Mouse (Mus musculus): ENCODE results near the gene Dcst1. TPM values are rescaled to one million over a fixed set of nuclear protein-coding genes. Genes with fewer than 3 reads are reported as not detected.

Gene Dcst1
- total RNA-seq, 2 experiments from 2014 or later, result not detected

GRCm38 (mm10) chr3:89305105-89305504 lies 59.9 kb downstream of the Dcst1 start:
- DNase-seq (ENCODE audit: low spot score in 2 of 2), result no peak
- H3K4me3 ChIP-seq, result no peak overlapping the region
- TF ChIP-seq CTCF (conservative IDR thresholded peaks at IDR 0.05), result no peak
- no peak overlapping the region for H3K27ac ChIP-seq

GRCm38 (mm10) chr3:89304440-89304839 lies 60.6 kb downstream of the Dcst1 start:
- Histone ChIP-seq H3K4me3 (no peak overlapping the region), H3K27ac (no peak overlapping the region)
- no peak for DNase-seq (ENCODE audit: low spot score in 2 of 2)
- TF ChIP-seq CTCF (conservative IDR thresholded peaks at IDR 0.05), result no peak

GRCm38 (mm10) chr3:89300514-89300913 lies 64.5 kb downstream of the Dcst1 start:
- DNase-seq (ENCODE audit: low spot score in 2 of 2), result no peak
- H3K27ac ChIP-seq, result no peak overlapping the region
- TF ChIP-seq CTCF (conservative IDR thresholded peaks at IDR 0.05), result peak; percentile 59
- H3K4me3 ChIP-seq, result no peak overlapping the region

Other genes with a start within 250 kb of the Dcst1 start
- not detected for gene Pklr, start 229.1 kb downstream of the Dcst1 start, total RNA-seq (2021)
- gene Hcn3, start 205.1 kb downstream of the Dcst1 start, total RNA-seq (2021), result 10 to 100 TPM; 10.2 to 13.3 TPM
- gene Clk2, start 200.5 kb downstream of the Dcst1 start, total RNA-seq (2021), result 10 to 100 TPM; 47.8 to 56.1 TPM
- 10 to 100 TPM; 67.1 to 69.0 TPM for gene Scamp3, start 187.8 kb downstream of the Dcst1 start, total RNA-seq (2021)
- 10 to 100 TPM; 61.6 to 61.7 TPM for gene Fam189b, start 182.1 kb downstream of the Dcst1 start, total RNA-seq (2021)
- gene Gba, start 162.3 kb downstream of the Dcst1 start, total RNA-seq (2021), result 10 to 100 TPM; 55.7 to 67.9 TPM
- gene Thbs3, start 150.1 kb downstream of the Dcst1 start, total RNA-seq (2021), result 10 to 100 TPM; 42.6 to 43.8 TPM
- 100 to 1,000 TPM; 100 to 102 TPM for gene Mtx1, start 138.2 kb downstream of the Dcst1 start, total RNA-seq (2021)
- 1 to 10 TPM in 1 of 2 experiments, under 1 TPM in 1; 0.31 to 1.3 TPM for gene Muc1, start 136.2 kb downstream of the Dcst1 start, total RNA-seq (2021)
- 10 to 100 TPM; 75.8 to 80.5 TPM for gene Krtcap2, start 119.3 kb downstream of the Dcst1 start, total RNA-seq (2021)
- gene Trim46, start 118.9 kb downstream of the Dcst1 start, total RNA-seq (2021), result 10 to 100 TPM; 89.1 to 92.8 TPM
- gene Dpm3, start 105.9 kb downstream of the Dcst1 start, total RNA-seq (2021), result 10 to 100 TPM; 51.2 to 61.0 TPM
- 10 to 100 TPM; 46.3 to 58.9 TPM for gene Slc50a1, start 94.7 kb downstream of the Dcst1 start, total RNA-seq (2021)
- 1 to 10 TPM; 7.6 to 7.9 TPM for gene Efna1, start 84.1 kb downstream of the Dcst1 start, total RNA-seq (2021)
- gene Efna3, start 42.3 kb downstream of the Dcst1 start, total RNA-seq (2021), result 10 to 100 TPM; 65.5 to 76.3 TPM
- under 1 TPM; 0.61 to 0.96 TPM for gene Efna4, start 27.2 kb downstream of the Dcst1 start, total RNA-seq (2021)
- gene Adam15, start 15.3 kb downstream of the Dcst1 start, total RNA-seq (2021), result 100 to 1,000 TPM; 122 to 127 TPM
- gene Dcst2, start 3.3 kb downstream of the Dcst1 start, total RNA-seq (2021), result under 1 TPM; 0.29 to 0.77 TPM
- 10 to 100 TPM; 11.3 to 13.4 TPM for gene Zbtb7b, start 29.5 kb upstream of the Dcst1 start, total RNA-seq (2021)
- 1 to 10 TPM; 5.8 to 7.1 TPM for gene Lenep, start 37.5 kb upstream of the Dcst1 start, total RNA-seq (2021)
- 10 to 100 TPM; 37.2 to 39.8 TPM for gene Flad1, start 46.6 kb upstream of the Dcst1 start, total RNA-seq (2021)
- gene Cks1b, start 53.1 kb upstream of the Dcst1 start, total RNA-seq (2021), result 1 to 10 TPM; 1.4 to 2.7 TPM
- 10 to 100 TPM; 12.2 to 14.3 TPM for gene Shc1, start 53.2 kb upstream of the Dcst1 start, total RNA-seq (2021)
- 10 to 100 TPM; 55.5 to 61.9 TPM for gene Pygo2, start 65.0 kb upstream of the Dcst1 start, total RNA-seq (2021)
- 10 to 100 TPM; 38.9 to 41.8 TPM for gene Pbxip1, start 71.5 kb upstream of the Dcst1 start, total RNA-seq (2021)
- gene Pmvk, start 89.3 kb upstream of the Dcst1 start, total RNA-seq (2021), result 10 to 100 TPM; 30.1 to 30.3 TPM
- gene Kcnn3, start 154.9 kb upstream of the Dcst1 start, total RNA-seq (2021), result 10 to 100 TPM; 25.6 to 29.1 TPM